Mouse (Mus musculus): ENCODE results near the gene Gm17469. TPM values are rescaled to one million over a fixed set of nuclear protein-coding genes. Genes with fewer than 3 reads are reported as not detected.
"Not testable (repeated sequence)": the region's sequence is repeated elsewhere in the genome, so short reads cannot be mapped to it uniquely, and the experiment has no call there.

Gm17469 gene
- not detected for total RNA-seq (2021)

- intact Hi-C loops (cut with DNase I) = not testable (repeated sequence)
Measured at GRCm38 (mm10) chrX:124629593-124629992, at the start of gene Gm17469. TSS of gene Gm17469 (plus strand) at chrX:124629893.

More at GRCm38 (mm10) chrX:124629593-124629992, at the start of gene Gm17469:
- not testable (repeated sequence) for DNase-seq

Other genes with a start within 250 kb of the Gm17469 start
- gene Gm17584, start 129.3 kb upstream of the Gm17469 start, total RNA-seq (2021) = not detected

Measured in left cerebral cortex, postnatal 4 days (tissue).